Mouse (Mus musculus) cerebellum, postnatal 36 days (tissue): ENCODE measurements around the gene Fabp2.
"Not testable (repeated sequence)": the region's sequence is repeated elsewhere in the genome, so short reads cannot be mapped to it uniquely, and the experiment has no call there.

ENCODE experiments used
- DNase-seq, 2 experiments: peaks; one replicate each; pipeline ENCODE4 v3.0.0; 2021 to 2022; ENCODE audit warnings: mixed read lengths in 2 of 2

The Fabp2 gene

GRCm38 (mm10) chr3:122920572-122921435 lies 25.9 kb downstream of the Fabp2 start:
- no peak for DNase-seq

DNA sequence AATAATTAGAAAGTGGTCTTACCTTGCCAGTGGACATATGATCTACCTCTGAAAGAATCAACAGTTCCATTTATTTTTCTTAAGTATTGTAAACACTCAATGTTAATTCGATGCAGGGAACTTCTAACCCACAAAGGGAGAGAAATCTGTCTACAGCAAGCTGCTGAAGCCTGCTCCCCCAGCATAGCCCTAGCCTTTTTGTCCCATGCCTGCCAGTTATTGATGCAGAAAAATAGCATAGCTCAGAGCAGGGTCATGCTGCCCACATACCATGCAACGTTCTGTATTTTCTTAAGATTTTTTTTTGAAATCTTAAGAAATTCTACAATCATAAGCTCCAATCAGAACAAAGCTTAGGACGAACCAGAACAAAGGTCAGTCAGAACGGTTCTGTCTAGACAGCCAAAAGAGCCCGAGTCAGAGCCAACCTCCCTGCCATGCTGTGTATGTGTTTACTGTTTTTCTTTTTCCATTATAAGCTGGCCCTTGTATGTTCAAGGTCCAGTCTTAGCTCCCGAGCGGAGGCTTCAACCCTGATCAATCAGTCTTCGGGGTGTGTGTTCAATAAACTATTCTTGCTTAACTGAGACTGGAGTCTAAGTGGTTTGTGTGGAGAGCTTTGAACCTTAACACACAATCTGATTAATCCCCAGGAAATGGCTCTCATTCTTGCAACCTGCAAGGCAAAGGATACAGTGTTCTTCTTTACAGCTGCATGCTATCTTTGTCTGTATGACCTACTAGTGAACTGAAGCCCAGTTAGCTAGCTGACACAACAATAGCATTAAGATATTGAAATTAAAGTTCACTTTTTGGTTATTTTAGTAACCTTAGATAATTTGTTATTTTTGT lies 27.0 kb downstream of the Fabp2 start:
- DNase-seq = no peak

DNA sequence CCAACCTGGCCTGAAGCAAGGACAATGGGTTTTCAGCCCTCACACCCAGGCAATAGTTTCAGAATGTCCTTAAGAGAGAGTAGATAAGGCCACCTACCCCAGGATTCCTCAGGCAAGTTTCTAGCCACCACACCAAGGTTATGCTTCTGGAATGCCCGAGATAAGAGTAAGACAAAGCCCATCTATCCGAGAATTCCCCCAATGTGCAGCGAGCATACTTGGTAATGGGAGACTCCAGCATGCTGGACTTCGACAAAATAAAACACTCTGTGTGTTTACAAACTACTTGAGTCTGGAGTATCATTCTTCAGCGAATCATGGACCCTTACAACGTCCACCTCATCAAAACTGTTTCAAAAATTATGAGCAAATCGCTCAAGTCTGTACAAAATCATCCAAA lies 28.3 kb downstream of the Fabp2 start:
- DNase-seq = no peak

- DNase-seq = peak; percentile 92 to 95
Observed at GRCm38 (mm10) chr3:122924009-122924914, 29.4 kb downstream of the Fabp2 start, which contains the start of gene 1810037I17Rik. TSS of gene 1810037I17Rik (plus strand) at chr3:122924203.

DNA sequence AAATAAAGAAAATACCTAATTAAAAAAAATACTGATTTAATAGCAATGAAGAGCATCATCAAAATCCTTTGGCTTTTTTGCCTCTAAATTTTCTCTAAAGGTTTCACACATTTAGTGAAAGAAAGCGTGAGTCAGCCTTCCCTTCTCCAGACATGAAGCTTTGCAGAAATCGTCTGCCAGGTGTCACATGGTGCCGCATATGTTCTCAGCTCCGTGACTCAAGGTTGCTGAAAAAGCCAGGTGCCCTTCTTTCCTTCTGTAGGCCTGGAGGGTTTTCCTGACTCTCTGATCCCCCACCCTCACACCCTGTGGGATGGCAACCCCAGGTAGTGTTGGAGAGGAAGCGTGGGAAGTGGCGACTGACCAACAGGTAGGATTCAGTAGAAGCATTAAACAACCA lies 34.9 kb downstream of the Fabp2 start:
- DNase-seq = peak; percentile 21 to 32

DNA sequence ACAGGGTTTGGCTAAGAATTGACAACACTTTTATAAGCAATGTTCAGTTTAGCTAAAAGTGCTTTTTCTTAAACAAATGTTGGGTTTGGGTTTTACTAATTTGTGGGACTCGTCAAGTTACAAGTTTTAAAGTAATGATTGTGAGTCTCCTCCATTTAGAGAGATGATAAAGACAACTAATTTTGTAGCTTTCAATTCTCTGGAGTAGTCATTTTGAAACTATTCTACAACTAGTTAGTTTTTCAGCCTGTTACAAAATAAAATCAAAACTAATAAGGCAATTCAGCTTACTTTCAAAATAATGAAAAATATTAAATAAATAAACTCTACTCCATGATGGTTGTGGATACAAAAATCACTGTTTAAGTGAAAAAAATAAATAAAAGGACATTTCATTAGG lies 37.6 kb downstream of the Fabp2 start:
- DNase-seq = no peak

DNA sequence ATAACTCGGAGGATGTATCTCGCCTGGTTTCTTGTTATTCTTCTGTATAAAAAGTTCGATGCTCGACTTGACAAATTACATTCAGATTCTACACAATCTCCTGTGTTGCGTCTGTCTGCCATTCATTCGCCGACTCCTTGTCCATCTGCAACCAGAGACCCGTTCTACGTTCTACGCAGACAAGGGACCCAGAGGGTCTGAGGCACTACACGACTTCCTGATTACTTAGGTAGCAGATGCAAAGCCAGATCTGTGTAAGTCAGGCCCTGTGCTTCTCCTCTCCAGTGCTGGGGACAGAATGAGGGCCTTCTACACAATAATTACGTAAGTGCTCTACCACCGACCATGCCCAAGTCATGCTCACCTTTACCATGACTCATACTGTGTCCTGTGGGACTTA lies 42.3 kb downstream of the Fabp2 start:
- DNase-seq = not testable (repeated sequence)

DNA sequence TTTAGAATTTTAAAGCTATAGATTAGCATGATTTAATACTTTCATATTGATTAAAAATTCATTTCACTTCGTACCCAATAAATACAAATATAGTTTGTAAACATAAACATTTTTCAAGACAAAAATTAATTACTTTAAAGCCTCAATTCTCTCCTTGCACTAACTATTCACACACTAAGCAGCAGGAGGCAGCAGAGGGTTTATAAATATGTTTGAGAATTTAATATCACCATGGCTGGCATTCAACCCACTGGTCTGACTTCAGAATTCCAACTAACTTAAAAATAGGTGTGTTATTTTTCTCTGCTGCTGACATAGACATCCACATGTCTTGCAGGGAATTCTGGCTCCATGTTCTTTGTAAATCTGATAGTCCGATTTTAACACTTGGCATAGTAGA lies 44.3 kb downstream of the Fabp2 start:
- peak in 1 of 2 experiments; percentile 24 for DNase-seq

DNA sequence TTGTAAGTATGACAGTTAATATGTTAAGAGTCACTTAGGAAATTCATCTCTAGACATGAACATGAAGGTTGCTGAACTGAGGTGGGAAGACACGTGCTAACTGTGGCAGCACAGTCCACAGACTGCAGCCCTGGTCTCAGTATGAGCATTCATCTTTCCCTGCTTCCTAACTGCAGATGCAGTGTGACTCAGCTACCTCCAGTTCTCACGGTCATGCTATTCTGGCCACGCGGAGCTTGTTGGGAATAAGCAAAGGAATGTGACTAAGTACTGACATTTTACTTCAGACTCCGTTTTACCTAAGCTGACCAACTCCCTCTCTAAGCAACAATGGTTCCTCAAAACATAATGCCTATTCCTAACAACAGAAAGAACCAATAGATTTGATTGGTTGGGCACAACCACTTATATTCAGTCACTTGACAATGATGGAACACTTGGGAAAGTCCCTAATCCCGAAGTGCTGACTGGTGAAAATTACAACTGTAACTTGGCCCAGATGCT lies 48.6 kb downstream of the Fabp2 start:
- no peak for DNase-seq
